Mouse (Mus musculus): ENCODE measurements around the gene Pih1d3.

Gene Pih1d3

DNA sequence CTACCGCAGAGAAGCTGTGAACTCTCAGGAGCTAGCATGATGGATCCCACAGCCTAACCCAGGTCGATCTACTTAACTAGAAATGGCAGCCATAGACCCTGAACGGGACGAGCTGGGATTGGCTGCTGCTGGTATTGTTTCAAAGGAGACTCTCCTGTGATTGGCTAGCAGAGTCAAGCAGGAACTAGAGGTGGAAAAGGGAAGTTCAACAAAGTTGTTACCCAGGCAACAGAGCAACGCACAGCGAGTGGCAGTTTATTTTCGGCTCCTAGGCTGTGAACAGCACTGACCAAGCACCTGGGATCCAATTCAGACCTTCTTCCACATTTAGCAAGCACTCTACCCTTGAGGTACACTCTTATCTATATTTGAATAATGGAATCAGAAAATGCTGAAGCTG lies at the start of gene Pih1d3, which contains the start of gene 4931428L18Rik:
TSS of gene Pih1d3 (plus strand) at position 275 of the 400 bp plus-strand sequence.
TSS of gene 4931428L18Rik (minus strand) at position 121 of the 400 bp plus-strand sequence.
- ATAC-seq (ENCODE audit: insufficient number of reproducible peaks, low FRiP score, low TSS enrichment): no peak

DNA sequence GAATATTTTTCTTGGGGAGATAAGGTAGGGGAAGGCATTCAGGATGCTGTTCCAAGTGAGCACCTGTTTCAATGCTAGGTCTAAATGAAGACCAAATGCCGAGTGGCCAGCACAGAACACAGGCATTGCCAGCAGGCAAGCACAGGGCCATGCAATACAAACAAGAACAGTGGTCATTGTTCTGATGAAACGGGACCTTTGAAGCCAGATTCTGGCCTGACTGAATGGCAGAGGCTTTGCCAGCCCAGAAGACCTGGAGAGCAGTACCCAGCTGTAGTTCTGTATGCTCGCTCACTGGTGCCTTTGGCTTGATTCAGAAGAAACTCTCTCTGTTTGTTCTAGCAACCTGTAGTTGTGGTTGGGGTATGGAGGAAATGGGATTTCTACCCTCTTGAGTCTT lies 47.2 kb upstream of the Pih1d3 start:
- no peak for ATAC-seq (ENCODE audit: insufficient number of reproducible peaks, low FRiP score, low TSS enrichment)

DNA sequence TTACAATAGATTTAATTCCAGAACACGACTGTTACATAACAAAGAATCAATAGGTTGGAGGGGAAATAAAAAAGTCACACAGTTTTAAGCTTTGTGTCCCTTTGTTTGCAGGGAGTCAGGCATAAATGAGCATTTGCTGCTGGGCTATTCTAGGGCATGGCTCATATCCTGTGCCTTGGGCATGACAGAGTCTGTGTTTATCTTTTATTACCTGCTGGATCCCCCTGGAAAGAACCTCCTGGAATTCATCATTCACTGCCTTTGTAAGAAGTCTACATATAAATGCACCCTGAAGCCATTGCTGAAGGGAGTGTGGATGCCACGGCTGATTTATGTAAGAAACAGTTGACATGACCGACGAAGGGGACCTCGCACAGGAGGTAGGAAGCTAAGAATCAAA lies 46.5 kb upstream of the Pih1d3 start, which contains the start of gene Lgsn:
TSS of gene Lgsn (plus strand) at position 301 of the 400 bp plus-strand sequence.
- no peak for ATAC-seq (ENCODE audit: insufficient number of reproducible peaks, low FRiP score, low TSS enrichment)

DNA sequence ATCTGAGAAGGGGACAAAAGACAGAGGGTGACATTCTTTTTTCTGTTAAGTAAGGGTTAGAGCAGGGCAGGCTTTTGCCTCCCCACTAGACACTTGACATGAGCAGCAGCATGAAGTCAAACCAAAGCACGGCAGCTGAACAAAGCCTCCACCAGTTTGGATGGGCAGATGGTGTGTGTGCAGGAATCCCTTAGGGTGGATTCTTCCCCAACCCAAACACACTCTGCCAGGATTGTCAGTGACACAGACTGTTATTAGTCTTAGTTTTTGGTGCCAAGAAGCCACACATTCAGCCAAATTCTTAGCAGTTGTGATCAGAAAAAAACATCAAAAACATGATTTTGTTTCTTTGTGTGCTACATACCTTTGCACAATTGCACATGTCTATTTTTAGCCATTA lies 44.4 kb upstream of the Pih1d3 start:
- peak; percentile 74; the same call in 1 of the 2 replicates for ATAC-seq (ENCODE audit: insufficient number of reproducible peaks, low FRiP score, low TSS enrichment)

DNA sequence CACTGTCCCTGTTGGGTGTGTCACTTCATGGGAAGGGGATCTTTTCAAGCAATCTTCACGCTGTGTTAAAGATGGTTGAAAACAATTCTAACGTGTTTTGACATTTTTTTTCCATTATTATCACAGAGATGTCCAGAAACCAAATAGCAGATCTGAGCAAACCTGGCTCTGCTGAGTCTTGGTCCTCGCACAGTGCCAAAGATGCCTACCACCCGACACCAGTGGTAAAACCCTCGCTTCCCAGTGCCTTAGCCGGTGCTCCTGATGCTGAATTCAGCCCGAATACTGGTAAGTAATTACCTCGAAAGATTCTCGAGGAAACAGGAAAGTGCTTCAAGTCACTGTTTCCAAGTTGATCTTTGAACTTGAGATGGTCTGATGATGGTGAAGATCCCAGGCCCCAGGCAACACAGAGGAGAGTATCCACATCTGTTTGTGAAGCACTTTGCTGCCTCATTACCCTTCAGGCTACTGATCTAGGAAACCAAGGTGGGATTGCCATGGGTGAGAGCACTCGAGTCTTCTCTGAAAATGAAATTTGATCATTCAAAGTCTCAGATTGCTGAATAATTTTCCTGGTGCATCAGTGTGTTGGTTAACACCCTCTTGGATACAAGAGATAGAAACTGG lies 32.3 kb upstream of the Pih1d3 start:
- ATAC-seq (ENCODE audit: insufficient number of reproducible peaks, low FRiP score, low TSS enrichment): no peak

DNA sequence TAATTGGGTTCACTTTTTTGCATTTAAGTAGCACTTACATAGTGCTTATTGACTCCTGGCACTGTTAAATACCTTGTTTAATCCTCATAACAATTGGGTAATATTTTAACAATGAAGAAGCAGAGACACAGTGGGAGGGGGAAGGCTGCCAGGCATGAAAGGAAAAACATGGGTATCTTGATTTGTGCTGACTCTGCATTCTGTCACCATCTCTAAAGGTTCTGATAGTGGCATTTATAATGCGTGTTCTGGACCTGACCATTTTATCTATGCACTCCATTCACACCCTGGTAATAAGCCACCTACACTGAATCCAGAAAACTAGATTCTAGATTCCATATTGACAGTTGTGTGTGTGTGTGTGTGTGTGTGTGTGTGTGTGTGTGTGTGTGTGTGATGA lies 27.0 kb upstream of the Pih1d3 start:
- ATAC-seq (ENCODE audit: insufficient number of reproducible peaks, low FRiP score, low TSS enrichment): no peak

DNA sequence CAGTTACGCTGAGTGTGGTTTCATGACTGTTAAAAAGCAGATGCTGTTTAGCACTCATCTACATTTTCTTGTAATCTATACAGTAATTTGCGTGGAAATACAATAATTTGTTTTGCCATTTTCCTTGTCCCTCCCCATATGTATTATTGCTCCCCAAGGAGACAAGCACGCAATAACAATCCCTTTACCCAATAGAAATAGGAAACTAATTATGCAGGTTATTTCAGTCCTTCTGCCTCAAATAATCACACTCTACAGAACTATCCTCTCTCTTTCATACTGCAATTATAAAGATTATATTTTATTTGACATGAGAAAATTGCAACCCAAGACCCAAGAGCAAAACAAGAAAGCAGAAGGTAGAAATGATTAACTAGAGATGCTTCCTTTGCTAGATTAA lies 25.7 kb upstream of the Pih1d3 start:
- no peak for ATAC-seq (ENCODE audit: insufficient number of reproducible peaks, low FRiP score, low TSS enrichment)

DNA sequence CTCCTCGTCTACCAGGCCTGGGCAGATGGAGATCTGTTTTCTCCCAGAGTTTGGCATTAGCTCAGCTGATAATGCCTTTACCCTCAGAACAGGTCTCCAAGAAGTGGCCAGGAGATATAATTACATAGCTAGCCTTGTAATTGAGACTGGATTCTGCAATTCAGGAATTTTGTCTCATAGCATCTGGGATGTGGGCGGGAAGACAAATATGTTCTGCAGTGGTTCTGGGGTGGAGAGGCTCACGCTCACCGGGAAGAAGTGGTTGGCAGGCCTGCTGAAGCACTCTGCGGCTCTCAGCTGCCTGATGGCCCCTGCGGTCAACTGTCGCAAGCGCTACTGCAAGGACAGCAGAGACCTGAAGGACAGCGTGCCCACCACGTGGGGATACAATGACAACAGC lies 18.9 kb upstream of the Pih1d3 start:
- ATAC-seq (ENCODE audit: insufficient number of reproducible peaks, low FRiP score, low TSS enrichment): no peak

DNA sequence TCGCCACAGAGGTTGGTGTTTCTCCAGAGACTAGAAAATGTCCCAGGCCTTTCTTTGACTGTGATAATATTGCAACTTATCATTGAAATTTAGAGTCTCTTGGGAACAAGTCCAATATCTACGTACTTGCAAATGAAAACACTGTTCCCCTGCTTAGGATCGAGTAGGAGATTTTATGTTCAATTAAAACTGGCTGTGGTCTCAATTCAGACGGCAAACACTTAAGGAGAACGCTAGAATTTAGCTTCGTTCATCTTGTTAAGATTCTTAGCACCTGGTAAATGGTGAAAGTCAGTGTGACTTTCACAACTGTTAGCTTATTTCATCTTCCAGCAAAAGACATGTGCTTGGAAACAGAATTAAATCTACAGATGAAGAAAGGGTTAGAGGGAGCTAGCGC lies 17.3 kb upstream of the Pih1d3 start:
- ATAC-seq (ENCODE audit: insufficient number of reproducible peaks, low FRiP score, low TSS enrichment): no peak

DNA sequence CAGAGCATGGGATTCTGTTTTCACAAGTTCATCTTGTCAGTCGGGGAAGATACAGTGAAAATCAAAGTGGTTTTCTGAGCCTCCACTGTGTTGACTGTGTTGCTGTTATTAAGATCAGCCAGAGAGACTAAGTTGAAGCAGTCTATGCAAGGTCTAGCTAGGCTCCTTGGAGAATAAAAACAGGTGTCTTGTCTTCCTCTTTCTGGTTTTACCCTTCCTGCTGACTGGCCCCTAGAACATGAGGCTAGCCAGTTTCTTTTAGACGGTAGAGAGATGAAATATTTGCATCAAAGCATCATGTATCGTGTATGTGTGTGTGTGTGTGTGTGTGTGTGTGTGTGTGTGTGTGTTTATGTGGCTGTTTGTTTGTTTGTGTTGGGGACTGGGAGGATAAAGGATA lies 16.9 kb upstream of the Pih1d3 start:
- ATAC-seq (ENCODE audit: insufficient number of reproducible peaks, low FRiP score, low TSS enrichment): no peak

DNA sequence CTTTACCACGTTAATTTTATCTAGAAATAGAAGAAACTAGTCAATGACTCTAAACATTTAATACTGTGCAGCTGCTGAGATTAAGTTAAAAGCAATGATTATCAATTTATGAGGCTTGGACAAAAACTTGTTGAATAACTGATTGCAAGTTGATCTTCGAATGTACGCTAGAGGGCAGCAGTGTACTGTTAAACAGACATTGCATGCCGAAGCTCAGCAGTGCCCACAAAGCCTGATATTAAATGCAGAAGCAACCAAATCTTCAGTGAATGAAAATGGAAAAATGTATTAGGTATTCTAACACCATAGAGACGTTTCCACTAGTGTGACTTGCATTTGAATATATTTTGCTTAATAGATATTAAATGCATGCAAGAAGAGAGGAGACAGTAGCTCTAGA lies 12.5 kb upstream of the Pih1d3 start:
- 0 out of 2 replicates have a peak, but pooled peaks have one; percentile 58 for ATAC-seq (ENCODE audit: insufficient number of reproducible peaks, low FRiP score, low TSS enrichment)

DNA sequence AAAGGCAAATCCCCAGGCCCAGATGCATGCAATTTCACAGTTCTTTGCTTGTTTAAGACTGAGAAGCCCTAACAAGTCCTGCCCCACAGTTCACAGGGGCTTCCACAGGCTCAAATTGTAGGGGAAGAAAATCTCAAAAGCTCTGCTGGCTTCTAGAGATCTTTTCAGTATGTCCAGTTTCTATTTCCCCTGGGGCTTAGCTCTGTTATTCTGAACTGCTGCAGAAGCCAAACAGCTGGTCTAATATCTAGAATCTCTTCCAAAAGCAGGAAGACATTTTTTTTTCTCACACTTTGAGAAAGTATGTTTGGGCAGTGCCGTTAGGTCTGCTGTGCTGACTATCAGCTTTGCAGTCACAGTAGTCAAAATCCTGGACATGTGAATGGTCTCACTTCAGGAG lies 7.8 kb upstream of the Pih1d3 start:
- no peak for ATAC-seq (ENCODE audit: insufficient number of reproducible peaks, low FRiP score, low TSS enrichment)

DNA sequence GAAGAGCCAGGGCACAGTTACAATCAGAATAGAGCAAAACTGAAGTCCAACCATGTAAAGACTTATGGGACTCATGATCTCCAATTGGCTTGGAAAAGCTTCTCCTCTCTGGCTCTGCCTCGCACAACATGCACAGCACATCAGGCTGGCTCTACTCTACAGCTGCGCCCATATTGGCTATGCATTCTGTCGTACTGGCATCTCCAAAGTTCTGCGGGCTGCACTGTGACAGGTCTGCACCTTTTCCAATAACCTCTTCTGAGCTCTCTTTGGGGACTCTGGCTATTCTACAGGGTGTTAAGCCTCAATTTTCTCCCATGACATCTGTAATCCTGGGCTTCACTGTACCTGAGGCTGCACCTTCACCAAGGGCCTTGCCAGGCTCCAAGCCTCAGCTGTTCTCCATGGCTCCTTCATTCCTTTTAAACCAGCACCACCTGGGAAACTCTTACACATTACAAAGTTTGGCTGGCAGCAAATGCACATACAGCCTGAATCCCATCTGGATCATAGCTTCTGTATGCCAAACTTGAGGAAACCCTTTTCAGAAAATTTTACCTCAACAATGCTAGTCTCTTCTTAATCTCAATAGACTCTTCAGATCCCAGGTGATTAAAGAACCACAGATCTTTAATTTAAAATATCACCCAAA lies 1.9 kb upstream of the Pih1d3 start:
- no peak for ATAC-seq (ENCODE audit: insufficient number of reproducible peaks, low FRiP score, low TSS enrichment)

DNA sequence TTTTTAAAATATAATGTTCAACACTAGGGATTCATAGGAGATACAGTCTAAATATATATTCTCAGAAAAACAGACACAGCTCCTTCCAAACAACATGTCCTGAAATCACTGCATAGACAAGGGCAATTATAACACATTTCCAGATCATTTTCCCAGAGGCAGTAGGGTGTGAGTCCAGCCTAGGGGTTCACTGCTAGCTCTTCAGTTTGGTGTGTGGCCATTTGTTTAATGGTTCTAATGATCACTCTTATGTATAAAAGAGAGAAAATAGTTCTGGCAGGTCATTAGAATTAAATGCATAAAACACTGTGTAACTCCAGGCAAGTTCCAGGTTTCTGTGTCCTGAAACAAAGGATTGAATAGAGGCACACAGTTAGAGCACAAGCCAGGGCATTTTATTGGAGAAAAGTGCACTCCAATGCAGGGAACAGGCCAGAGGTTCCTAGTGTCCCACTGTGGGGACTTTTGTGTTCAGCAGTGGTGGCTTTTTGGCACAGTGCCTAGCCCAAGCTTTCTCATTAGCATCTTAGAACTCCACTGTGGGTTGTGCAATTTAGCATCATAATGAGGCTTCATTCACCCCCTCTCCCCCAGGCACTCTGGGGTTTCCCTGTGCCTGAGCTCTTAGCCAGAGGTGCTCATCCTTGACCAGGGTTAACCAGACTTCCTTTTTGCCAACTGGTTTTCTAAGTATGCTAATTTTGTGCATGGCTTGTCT lies 10.8 kb downstream of the Pih1d3 start:
- 0 out of 2 replicates have a peak, but pooled peaks have one; percentile 36 for ATAC-seq (ENCODE audit: insufficient number of reproducible peaks, low FRiP score, low TSS enrichment)

DNA sequence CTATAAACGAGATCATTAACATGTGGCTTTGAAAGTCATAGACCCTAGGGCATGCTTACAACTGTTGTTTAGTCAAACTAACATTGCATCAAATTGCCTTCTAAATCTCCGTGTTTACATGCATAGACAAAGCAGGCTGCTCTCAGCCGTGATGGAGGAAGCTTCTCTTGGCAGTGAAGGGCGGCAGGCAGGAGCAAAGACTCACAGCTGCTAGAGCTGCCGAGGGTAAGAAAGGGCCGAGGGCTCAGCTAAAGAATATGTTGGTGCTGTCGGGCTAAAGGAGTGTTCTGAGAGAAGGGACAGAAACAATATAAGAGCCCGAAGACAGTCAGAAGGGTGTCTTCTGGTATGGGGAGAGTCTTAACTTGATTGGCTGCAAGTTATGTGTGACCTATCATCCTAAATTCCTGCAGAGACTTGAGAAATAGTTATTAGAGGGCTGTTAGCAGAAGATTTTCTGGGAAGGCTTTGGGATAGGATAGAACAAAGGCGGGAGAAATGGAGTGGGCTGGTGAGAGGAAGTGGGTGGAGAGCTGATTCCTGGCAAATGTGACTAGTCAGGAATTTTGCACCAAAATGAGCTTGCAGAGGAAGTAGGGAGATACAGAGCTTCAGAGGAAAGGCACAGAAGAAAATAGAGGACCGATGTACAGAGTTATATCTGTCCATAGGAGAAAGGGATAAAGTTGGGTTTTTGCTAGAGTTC lies 37.7 kb downstream of the Pih1d3 start:
- ATAC-seq (ENCODE audit: insufficient number of reproducible peaks, low FRiP score, low TSS enrichment): no peak
